Mouse (Mus musculus) ES-E14 (cell line): ENCODE results near the gene Lrguk. TPM values are rescaled to one million over a fixed set of nuclear protein-coding genes. Genes with fewer than 3 reads are reported as not detected.

ENCODE experiments used
- DNase-seq: peaks from one replicate; pipeline ENCODE4 v3.0.0-alpha.2; 2013; ENCODE audit warnings: low read depth, low spot score
- H3K27ac ChIP-seq: 2 replicates; pipeline ENCODE4 v1.5.1; 2012; ENCODE audit warnings: low read depth, mild to moderate bottlenecking, low read length, moderate library complexity, mixed read lengths; ENCODE audit not compliant: poor library complexity, insufficient read depth, severe bottlenecking
- H3K36me3 ChIP-seq: 2 replicates; pipeline ENCODE4 v1.6.1; 2012; ENCODE audit warnings: mild to moderate bottlenecking, low read length, moderate library complexity, mixed read lengths; ENCODE audit not compliant: control insufficient read depth, poor library complexity, insufficient read depth, severe bottlenecking
- H3K4me1 ChIP-seq, 2 experiments: fragments of 150-350 bp in 1 of 2; sonication (generic) in 1 of 2; 2 replicates each; pipeline ENCODE4 v1.6.1; 2012; ENCODE audit warnings: low read length in 2 of 2, mild to moderate bottlenecking in 1 of 2, mixed read lengths in 1 of 2; ENCODE audit not compliant: control insufficient read depth in 2 of 2, insufficient read depth in 2 of 2, poor library complexity in 1 of 2
- H3K4me3 ChIP-seq, 2 experiments: fragments of 150-350 bp in 1 of 2; sonication (generic) in 1 of 2; 2 replicates each; pipeline ENCODE4 v1.5.1; 2012; ENCODE audit warnings: low read length in 2 of 2, low read depth in 1 of 2, mild to moderate bottlenecking in 1 of 2, mixed read lengths in 1 of 2; ENCODE audit not compliant: insufficient read depth in 1 of 2, poor library complexity in 1 of 2, severe bottlenecking in 1 of 2
- H3K9ac ChIP-seq: 2 replicates; pipeline ENCODE4 v1.6.1; 2012; ENCODE audit warnings: low read depth, mild to moderate bottlenecking, low read length, mixed read lengths; ENCODE audit not compliant: poor library complexity, insufficient read depth, severe bottlenecking
- H3K9me3 ChIP-seq: fragments of 150-350 bp; sonication (generic); 2 replicates; pipeline ENCODE4 v1.6.1; 2012; ENCODE audit warnings: low read depth, mild to moderate bottlenecking, low read length; ENCODE audit not compliant: control insufficient read depth, insufficient read depth
- CHD2 ChIP-seq: IDR thresholded peaks from 2 replicates; pipeline ENCODE4 v1.6.1; 2014; ENCODE audit warnings: mild to moderate bottlenecking, low read depth, low read length, inconsistent platforms
- HCFC1 ChIP-seq: IDR thresholded peaks from 2 replicates; pipeline ENCODE4 v1.6.1; 2012; ENCODE audit warnings: low read length, inconsistent platforms, borderline replicate concordance; ENCODE audit not compliant: insufficient read depth
- MAFK ChIP-seq: IDR thresholded peaks from 2 replicates; pipeline ENCODE4 v1.6.1; 2014; ENCODE audit warnings: mild to moderate bottlenecking, low read depth, low read length, inconsistent platforms; ENCODE audit not compliant: insufficient read depth
- ZC3H11A ChIP-seq: IDR thresholded peaks from 2 replicates; pipeline ENCODE4 v1.6.1; 2012; ENCODE audit warnings: low read depth, mild to moderate bottlenecking, inconsistent platforms, low read length, borderline replicate concordance
- ZNF384 ChIP-seq: IDR thresholded peaks from 2 replicates; pipeline ENCODE4 v1.6.1; 2012; ENCODE audit warnings: low read depth, low read length, inconsistent platforms
- in situ Hi-C, 2 experiments: fragments of 600-800 bp; cut with MboI; formaldehyde crosslinking; loops; one replicate each; pipeline ENCODE4 v1.15.1; 2025; ENCODE audit warnings: low sequenced_read_pairs in 2 of 2, inconsistent platforms in 1 of 2; ENCODE audit not compliant: unreplicated experiment in 2 of 2
- total RNA-seq: library from RNA; depleted of rRNA; stranded (reverse); fragments of 300-350 nt; gene quantifications from 2 replicates; pipeline ENCODE4 v1.2.3, GENCODE M21; 2012

The Lrguk gene
- total RNA-seq, 1 experiment: 2.0 TPM

- no peak overlapping the region for H3K4me3 ChIP-seq
- in situ Hi-C loops: no loop called here
- no peak for DNase-seq
- no peaks in the 10 kb centered on the region for H3K4me1 ChIP-seq
- no peak overlapping the region for H3K27ac ChIP-seq
- TF ChIP-seq CHD2 (no peak), MAFK (no peak), HCFC1 (no peak), ZNF384 (no peak), ZC3H11A (no peak)
- H3K36me3 ChIP-seq: no peaks in the 10 kb centered on the region; the same call in 1 of the 2 replicates
- H3K9ac ChIP-seq: no peak overlapping the region
- H3K9me3 ChIP-seq: no peaks in the 10 kb centered on the region
These were observed 17.4 kb downstream of the Lrguk start for GRCm38 (mm10) chr6:34046551-34047186.

GRCm38 (mm10) chr6:34049433-34049832, 20.2 kb downstream of the Lrguk start:
- DNase-seq: no peak
- TF ChIP-seq ZNF384: no peak
- no peak for TF ChIP-seq ZC3H11A
- TF ChIP-seq CHD2: no peak
- TF ChIP-seq MAFK: no peak
- no peak for TF ChIP-seq HCFC1
- H3K27ac ChIP-seq: no peak overlapping the region
- no peak overlapping the region for H3K9ac ChIP-seq
- no peaks in the 10 kb centered on the region for H3K4me1 ChIP-seq
- in situ Hi-C loops: no loop called here
- no peaks in the 10 kb centered on the region; the same call in 1 of the 2 replicates for H3K36me3 ChIP-seq
- H3K9me3 ChIP-seq: no peaks in the 10 kb centered on the region
- H3K4me3 ChIP-seq: no peak overlapping the region

- Histone ChIP-seq H3K9ac (no peak overlapping the region), H3K4me3 (no peak overlapping the region), H3K4me1 (no peaks in the 10 kb centered on the region), H3K36me3 (no peaks in the 10 kb centered on the region), H3K27ac (no peak overlapping the region), H3K9me3 (no peaks in the 10 kb centered on the region)
- TF ChIP-seq HCFC1 (no peak), ZNF384 (no peak), CHD2 (no peak), ZC3H11A (no peak), MAFK (no peak)
- in situ Hi-C loops: no loop called here
- DNase-seq: no peak
These were observed 30.5 kb downstream of the Lrguk start for GRCm38 (mm10) chr6:34059741-34060140.

GRCm38 (mm10) chr6:34066790-34067189, 37.5 kb downstream of the Lrguk start:
- in situ Hi-C loops: no loop called here
- no peak for TF ChIP-seq HCFC1
- no peak for TF ChIP-seq CHD2
- TF ChIP-seq ZC3H11A: no peak
- no peak for TF ChIP-seq ZNF384
- no peak for TF ChIP-seq MAFK
- Histone ChIP-seq H3K4me3 (no peak overlapping the region), H3K9me3 (no peaks in the 10 kb centered on the region), H3K36me3 (no peaks in the 10 kb centered on the region), H3K9ac (no peak overlapping the region), H3K27ac (no peak overlapping the region), H3K4me1 (no peaks in the 10 kb centered on the region)
- DNase-seq: no peak

GRCm38 (mm10) chr6:34067271-34067670, 38.0 kb downstream of the Lrguk start:
- Histone ChIP-seq H3K4me3 (no peak overlapping the region), H3K9ac (no peak overlapping the region), H3K4me1 (no peaks in the 10 kb centered on the region), H3K36me3 (no peaks in the 10 kb centered on the region), H3K27ac (no peak overlapping the region), H3K9me3 (no peaks in the 10 kb centered on the region)
- DNase-seq: no peak
- no peak for TF ChIP-seq CHD2
- no peak for TF ChIP-seq ZNF384
- TF ChIP-seq HCFC1: no peak
- TF ChIP-seq ZC3H11A: no peak
- TF ChIP-seq MAFK: no peak
- in situ Hi-C loops: no loop called here
